Mouse (Mus musculus) midbrain, embryonic 16.5 days (tissue): Measurements from ENCODE around the gene Dchs1. TPM values are rescaled to one million over a fixed set of nuclear protein-coding genes. Genes with fewer than 3 reads are reported as not detected.
A peak's percentile ranks its signal among the peaks of the same experiment; 100 is the strongest.

Source experiments
- ATAC-seq: fragments of 200-750 bp; cut with Nextera tagmentation; 2 replicates; pipeline ENCODE4 v1.8.0; 2017; ENCODE audit warnings: moderate TSS enrichment
- H3K27ac ChIP-seq: fragments of 300-500 bp; sonication (generic); 2 replicates; pipeline ENCODE4 v1.5.1; 2014; ENCODE audit warnings: mild to moderate bottlenecking, low read length, mixed read lengths
- H3K27me3 ChIP-seq: fragments of 300-500 bp; sonication (generic); 2 replicates; pipeline ENCODE4 v1.6.1; 2014; ENCODE audit warnings: low read depth, low read length, mixed read lengths; ENCODE audit not compliant: control insufficient read depth, insufficient read depth
- H3K36me3 ChIP-seq: fragments of 300-500 bp; sonication (generic); 2 replicates; pipeline ENCODE4 v1.6.1; 2014; ENCODE audit warnings: mild to moderate bottlenecking, low read length, moderate library complexity, mixed read lengths; ENCODE audit not compliant: control insufficient read depth, insufficient read depth
- H3K4me1 ChIP-seq: fragments of 300-500 bp; sonication (generic); 2 replicates; pipeline ENCODE4 v1.6.1; 2014; ENCODE audit warnings: mild to moderate bottlenecking, low read length, mixed read lengths; ENCODE audit not compliant: control insufficient read depth, insufficient read depth
- H3K4me2 ChIP-seq: fragments of 300-500 bp; sonication (generic); 2 replicates; pipeline ENCODE4 v1.6.1; 2014; ENCODE audit warnings: mild to moderate bottlenecking, low read length, mixed read lengths
- H3K4me3 ChIP-seq: fragments of 300-500 bp; sonication (generic); 2 replicates; pipeline ENCODE4 v1.5.1; 2014; ENCODE audit warnings: low read depth, mild to moderate bottlenecking, low read length, moderate library complexity, mixed read lengths
- H3K9ac ChIP-seq: fragments of 300-500 bp; sonication (generic); 2 replicates; pipeline ENCODE4 v1.6.1; 2014; ENCODE audit warnings: low read depth, low read length, mixed read lengths
- H3K9me3 ChIP-seq: fragments of 300-500 bp; sonication (generic); replicated peaks from 2 replicates; pipeline ENCODE4 v1.6.1; 2014; ENCODE audit warnings: mild to moderate bottlenecking, low read length, mixed read lengths; ENCODE audit not compliant: control insufficient read depth, poor library complexity, severe bottlenecking
- WGBS: fragments of 180-500 bp; shearing (Covaris S2); extraction: QIAGEN DNeasy Blood & Tissue Kit; methylation state at CpG from one replicate; pipeline ENCODE4 v1.1.7; 2014; 5-methylcytosine and 5-hydroxymethylcytosine counted together
- polyA plus RNA-seq: library from polyadenylated mRNA; unstranded; fragments of >200 nt; fragmentation: Nextera tagmentation; extraction: Ambion mirVana; gene quantifications from 2 replicates; pipeline ENCODE4 v1.2.1, GENCODE M21; 2015

Gene Dchs1
- polyA plus RNA-seq, 1 experiment from 2014 or later = 12.5 TPM

GRCm38 (mm10) chr7:105777316-105777715, 10.1 kb downstream of the Dchs1 start:
- 100% methylated on average over 1 of the region's 1 CpGs for WGBS
- H3K4me3 ChIP-seq = no peak overlapping the region
- no peak for ATAC-seq
- peaks cover 20% of the 10 kb centered on the region for H3K36me3 ChIP-seq
- H3K27me3 ChIP-seq = no peaks in the 10 kb centered on the region
- H3K27ac ChIP-seq = no peak overlapping the region
- no peaks in the 10 kb centered on the region for H3K9me3 ChIP-seq
- peaks cover 52% of the 10 kb centered on the region for H3K4me1 ChIP-seq
- H3K9ac ChIP-seq = no peak overlapping the region
- H3K4me2 ChIP-seq = no peak overlapping the region

- WGBS = 92% methylated on average over 2 of the region's 2 CpGs
- H3K9me3 ChIP-seq = no peaks in the 10 kb centered on the region
- H3K27me3 ChIP-seq = no peaks in the 10 kb centered on the region
- H3K4me3 ChIP-seq = no peak overlapping the region
- peaks cover 28% of the 10 kb centered on the region for H3K36me3 ChIP-seq
- ATAC-seq = no peak
- peaks cover 54% of the 10 kb centered on the region for H3K4me1 ChIP-seq
- no peak overlapping the region for H3K9ac ChIP-seq
- no peak overlapping the region for H3K4me2 ChIP-seq
- no peak overlapping the region for H3K27ac ChIP-seq
Observed at GRCm38 (mm10) chr7:105776026-105776425, 11.4 kb downstream of the Dchs1 start.

DNA sequence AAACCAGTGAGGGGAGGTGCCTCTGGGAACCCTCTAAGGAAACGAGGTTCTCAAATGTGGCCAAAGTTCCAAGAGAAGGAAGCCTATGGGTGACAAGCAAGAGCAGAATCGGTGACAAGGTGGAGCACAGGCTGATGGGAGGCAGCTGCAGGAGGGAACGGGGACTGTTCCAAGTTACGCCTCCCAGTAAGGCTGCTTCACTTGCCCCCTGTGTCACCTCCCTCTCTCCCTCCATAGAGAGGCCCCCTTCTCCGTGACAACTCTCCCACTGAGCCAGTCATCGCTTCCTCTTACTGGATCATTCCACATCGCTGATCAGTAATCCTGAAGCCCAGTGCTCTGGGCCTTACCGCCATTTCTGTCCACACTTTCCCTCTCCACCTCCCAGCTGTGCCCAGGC, 12.8 kb downstream of the Dchs1 start:
- Histone ChIP-seq H3K36me3 (peaks cover 32% of the 10 kb centered on the region), H3K9me3 (no peaks in the 10 kb centered on the region), H3K4me1 (peaks cover 51% of the 10 kb centered on the region), H3K27me3 (no peaks in the 10 kb centered on the region), H3K27ac (0 out of 2 replicates have a peak overlapping the region, but pooled peaks have one; percentile 14), H3K4me3 (no peak overlapping the region), H3K4me2 (no peak overlapping the region), H3K9ac (no peak overlapping the region)
- 25% methylated on average over 8 of the region's 8 CpGs for WGBS
- no peak for ATAC-seq

DNA sequence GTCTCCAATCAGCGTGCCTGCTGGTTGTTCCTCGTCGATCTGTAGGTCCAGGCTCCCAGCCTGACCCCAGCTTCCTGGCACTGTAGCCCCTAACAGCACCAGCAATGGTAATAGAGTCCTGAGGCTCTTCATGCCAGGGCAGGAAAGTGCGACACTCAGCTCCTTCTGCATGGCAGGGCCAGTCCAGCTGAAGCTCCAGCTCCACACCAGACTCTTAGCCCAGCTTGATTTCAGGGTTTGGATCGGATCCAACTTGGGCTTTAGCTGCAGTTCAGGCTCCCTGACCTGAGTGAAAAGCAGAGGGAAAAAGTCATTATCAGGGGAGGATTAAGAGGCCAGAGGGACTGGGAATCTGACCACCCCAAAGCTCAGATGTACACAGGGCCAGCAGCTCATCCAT, 14.4 kb downstream of the Dchs1 start:
- H3K4me1 ChIP-seq = peaks cover 51% of the 10 kb centered on the region
- H3K27ac ChIP-seq = no peak overlapping the region
- H3K9ac ChIP-seq = no peak overlapping the region
- WGBS = 79% methylated on average over 5 of the region's 5 CpGs
- H3K27me3 ChIP-seq = no peaks in the 10 kb centered on the region
- no peak overlapping the region for H3K4me3 ChIP-seq
- H3K9me3 ChIP-seq = no peaks in the 10 kb centered on the region
- ATAC-seq = no peak
- peaks cover 37% of the 10 kb centered on the region for H3K36me3 ChIP-seq
- no peak overlapping the region for H3K4me2 ChIP-seq

GRCm38 (mm10) chr7:105772331-105772730, 15.1 kb downstream of the Dchs1 start:
- no peaks in the 10 kb centered on the region for H3K27me3 ChIP-seq
- no peak overlapping the region for H3K9ac ChIP-seq
- 98% methylated on average over 15 of the region's 15 CpGs for WGBS
- peaks cover 37% of the 10 kb centered on the region for H3K36me3 ChIP-seq
- no peak overlapping the region for H3K4me2 ChIP-seq
- H3K27ac ChIP-seq = no peak overlapping the region
- H3K4me1 ChIP-seq = peaks cover 49% of the 10 kb centered on the region
- no peaks in the 10 kb centered on the region for H3K9me3 ChIP-seq
- H3K4me3 ChIP-seq = no peak overlapping the region
- no peak for ATAC-seq

GRCm38 (mm10) chr7:105769959-105770358, 17.5 kb downstream of the Dchs1 start:
- Histone ChIP-seq H3K4me1 (peaks cover 30% of the 10 kb centered on the region), H3K9me3 (no peaks in the 10 kb centered on the region), H3K4me3 (no peak overlapping the region), H3K36me3 (peaks cover 49% of the 10 kb centered on the region), H3K27ac (no peak overlapping the region), H3K9ac (no peak overlapping the region), H3K4me2 (no peak overlapping the region), H3K27me3 (no peaks in the 10 kb centered on the region)
- ATAC-seq = no peak
- 85% methylated on average over 3 of the region's 3 CpGs for WGBS

DNA sequence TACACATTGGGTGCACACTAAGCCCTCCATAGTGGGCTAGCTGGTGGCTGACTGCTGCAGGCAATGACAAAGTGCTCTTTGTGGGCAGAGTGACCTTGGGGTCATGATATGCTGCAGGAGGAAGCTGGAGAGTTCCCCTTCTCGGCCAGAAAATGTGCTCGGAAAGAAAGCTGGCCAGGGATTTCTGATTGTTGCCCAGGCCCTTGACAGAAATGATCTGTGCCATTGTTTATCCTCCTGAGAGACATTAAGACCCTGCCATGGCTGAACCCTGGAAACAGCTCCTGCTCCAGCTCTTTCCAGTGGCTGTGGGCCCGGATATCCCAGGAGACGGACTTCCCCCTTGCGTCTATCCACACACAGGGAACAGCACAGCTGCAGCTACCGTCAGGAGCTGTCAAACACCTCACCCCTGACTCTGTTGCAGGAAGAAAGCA, 19.7 kb downstream of the Dchs1 start:
- H3K9ac ChIP-seq = no peak overlapping the region
- peak overlapping the region; percentile 44 for H3K27ac ChIP-seq
- peaks cover 23% of the 10 kb centered on the region for H3K4me1 ChIP-seq
- peaks cover 65% of the 10 kb centered on the region for H3K36me3 ChIP-seq
- no peak overlapping the region for H3K4me2 ChIP-seq
- no peaks in the 10 kb centered on the region for H3K27me3 ChIP-seq
- no peak overlapping the region for H3K4me3 ChIP-seq
- 12% methylated on average over 6 of the region's 6 CpGs for WGBS
- ATAC-seq = peak; percentile 36
- H3K9me3 ChIP-seq = no peaks in the 10 kb centered on the region

DNA sequence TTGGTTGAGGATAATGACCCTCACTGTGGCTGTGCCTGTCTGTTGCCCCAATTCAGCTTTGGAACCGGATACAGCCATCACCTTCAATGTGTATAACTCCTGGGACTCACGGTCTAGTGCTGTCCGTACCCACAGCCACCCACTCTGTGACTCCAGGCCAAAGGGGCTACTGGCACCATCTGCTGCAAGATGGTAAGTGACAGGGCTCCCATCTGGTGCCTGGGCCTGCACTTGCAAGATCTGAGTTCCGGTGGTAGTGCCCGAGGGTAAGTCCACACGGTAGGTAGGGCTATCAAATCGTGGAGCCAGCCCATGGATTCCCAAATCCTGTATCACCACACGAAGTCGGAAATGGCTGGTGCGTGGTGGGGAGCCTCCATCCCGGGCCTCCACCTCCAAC, 23.1 kb downstream of the Dchs1 start:
- no peak overlapping the region for H3K9ac ChIP-seq
- WGBS = 90% methylated on average over 11 of the region's 11 CpGs
- H3K4me2 ChIP-seq = no peak overlapping the region
- H3K27ac ChIP-seq = no peak overlapping the region
- ATAC-seq = no peak
- no peaks in the 10 kb centered on the region for H3K27me3 ChIP-seq
- peaks cover 54% of the 10 kb centered on the region for H3K36me3 ChIP-seq
- peaks cover 17% of the 10 kb centered on the region for H3K4me1 ChIP-seq
- no peak overlapping the region for H3K4me3 ChIP-seq
- no peaks in the 10 kb centered on the region for H3K9me3 ChIP-seq

DNA sequence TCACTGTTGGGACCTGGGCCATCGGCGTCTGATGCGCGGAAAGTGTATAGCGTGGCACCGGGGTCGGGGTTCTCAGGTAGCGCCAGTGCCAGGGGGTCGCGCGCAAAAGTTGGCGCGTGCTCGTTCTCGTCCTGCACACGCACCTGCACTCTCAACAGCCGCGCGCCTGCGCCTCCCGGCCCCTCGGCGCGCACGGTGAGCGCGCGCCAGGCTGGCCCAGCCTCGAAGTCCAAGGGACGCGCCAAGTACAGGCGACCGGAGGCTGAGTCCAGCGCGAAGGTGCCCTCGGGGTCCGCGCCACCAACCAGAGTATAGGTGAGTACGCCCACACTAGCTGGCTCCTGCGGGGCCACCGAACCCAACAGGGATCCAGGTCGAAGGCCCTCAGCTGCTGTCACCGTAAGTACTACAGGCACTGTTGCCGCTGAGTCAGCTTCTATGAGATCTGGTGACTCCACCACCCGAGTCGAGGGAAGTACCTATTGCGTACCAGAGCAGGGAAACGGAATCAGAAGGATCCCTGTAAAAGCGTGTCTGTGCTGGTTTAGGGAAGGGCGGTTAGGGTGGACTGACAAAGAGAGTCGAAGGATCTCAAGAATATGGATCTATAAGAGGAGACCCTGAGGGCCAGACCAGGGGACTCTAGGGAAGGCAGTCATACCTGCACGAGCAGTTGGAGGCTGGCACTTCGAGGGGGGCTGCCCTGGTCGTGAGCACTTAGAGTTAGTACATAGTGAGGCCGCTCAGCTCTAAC, 24.8 kb downstream of the Dchs1 start:
- H3K9me3 ChIP-seq = no peaks in the 10 kb centered on the region
- no peak overlapping the region for H3K9ac ChIP-seq
- H3K27ac ChIP-seq = no peak overlapping the region
- WGBS = 30% methylated on average over 55 of the region's 55 CpGs
- ATAC-seq = peak; percentile 22; the same call in 1 of the 2 replicates
- H3K4me3 ChIP-seq = no peak overlapping the region
- peaks cover 62% of the 10 kb centered on the region for H3K36me3 ChIP-seq
- H3K4me2 ChIP-seq = no peak overlapping the region
- H3K4me1 ChIP-seq = peaks cover 2% of the 10 kb centered on the region; the same call in 1 of the 2 replicates
- no peaks in the 10 kb centered on the region for H3K27me3 ChIP-seq
